Mouse (Mus musculus) olfactory bulb, adult 2 months (tissue): ENCODE measurements around the gene Twist1.

Experiments
- CTCF ChIP-seq: fragments of 200-500 bp; IDR thresholded peaks from 2 replicates; pipeline ENCODE4 v1.5.1; 2012; ENCODE audit warnings: low read depth, mild to moderate bottlenecking, low read length, moderate library complexity; ENCODE audit not compliant: insufficient read depth
- POLR2A ChIP-seq: fragments of 200-500 bp; IDR thresholded peaks from 2 replicates; pipeline ENCODE4 v1.6.1; 2012; ENCODE audit warnings: mild to moderate bottlenecking, low read depth, low read length, moderate library complexity; ENCODE audit not compliant: insufficient read depth

DNA sequence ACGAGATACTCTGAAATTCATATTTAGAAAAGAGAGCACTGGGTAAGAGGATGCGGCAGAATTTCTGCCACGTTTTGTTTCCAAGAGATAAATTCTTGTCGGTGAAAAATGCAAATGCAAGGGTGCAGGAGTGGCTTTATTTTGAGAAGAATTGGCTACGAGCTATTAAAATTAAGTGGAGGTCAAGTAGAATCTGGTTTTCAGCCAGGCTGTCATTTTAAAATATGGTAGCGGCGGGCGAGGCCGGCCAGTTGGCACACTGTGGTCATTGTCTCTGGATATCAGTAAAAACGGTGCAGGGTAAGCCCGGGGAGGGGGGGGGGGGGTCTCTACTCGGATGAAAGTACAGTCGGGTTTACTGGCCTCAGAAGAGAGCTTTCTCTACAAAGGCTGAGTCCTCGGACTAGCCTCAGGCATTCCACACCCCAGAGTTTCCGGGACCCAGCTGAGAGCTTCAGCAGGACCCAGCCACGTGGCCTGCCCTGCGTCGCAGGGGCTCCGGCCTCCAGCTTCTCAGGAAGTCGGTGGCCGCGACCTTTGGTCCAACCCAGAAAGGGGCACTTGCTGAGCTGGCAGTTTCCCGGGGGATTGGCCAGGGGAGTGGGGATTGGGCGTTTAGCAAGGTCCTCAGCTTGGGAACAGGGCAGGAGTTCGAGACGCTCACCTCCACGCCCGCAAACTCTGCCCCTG lies 1.7 kb upstream of the Twist1 start:
- TF ChIP-seq CTCF: no peak
- no peak for TF ChIP-seq POLR2A
